Mouse (Mus musculus) spleen, adult 2 months (tissue): ENCODE results near the gene A530064D06Rik. TPM values are rescaled to one million over a fixed set of nuclear protein-coding genes. Genes with fewer than 3 reads are reported as not detected.

Experiments used
- DNase-seq, 2 experiments: peaks; one replicate each; pipeline versions ENCODE4 v3.0.0 to v3.0.0-alpha.2; 2012 to 2021; ENCODE audit warnings: low spot score in 2 of 2, low read depth in 1 of 2
- H3K27ac ChIP-seq: fragments of 200-500 bp; 2 replicates; pipeline ENCODE4 v1.5.1; 2012; ENCODE audit warnings: low read length, inconsistent platforms; ENCODE audit not compliant: insufficient read depth
- H3K27me3 ChIP-seq: fragments of 200-500 bp; 2 replicates; pipeline ENCODE4 v1.6.1; 2012; ENCODE audit warnings: mild to moderate bottlenecking, moderate library complexity, low read length, inconsistent platforms; ENCODE audit not compliant: control insufficient read depth, insufficient read depth
- H3K36me3 ChIP-seq: fragments of 200-500 bp; 2 replicates; pipeline ENCODE4 v1.6.1; 2012; ENCODE audit warnings: mild to moderate bottlenecking, low read length, inconsistent platforms; ENCODE audit not compliant: control insufficient read depth, insufficient read depth
- H3K4me1 ChIP-seq: fragments of 200-500 bp; 2 replicates; pipeline ENCODE4 v1.6.1; 2011; ENCODE audit warnings: inconsistent platforms; ENCODE audit not compliant: control insufficient read depth, insufficient read depth, insufficient read length
- H3K4me3 ChIP-seq: fragments of 200-500 bp; 2 replicates; pipeline ENCODE4 v1.5.1; 2011; ENCODE audit warnings: mild to moderate bottlenecking, inconsistent platforms; ENCODE audit not compliant: insufficient read depth, insufficient read length; ENCODE audit errors: extremely low read depth
- CTCF ChIP-seq: fragments of 200-500 bp; IDR thresholded peaks from 2 replicates; pipeline ENCODE4 v1.5.1; 2011; ENCODE audit warnings: mild to moderate bottlenecking, inconsistent platforms; ENCODE audit not compliant: insufficient read depth, insufficient read length, insufficient replicate concordance; ENCODE audit errors: extremely low read depth
- POLR2A ChIP-seq: fragments of 200-500 bp; IDR thresholded peaks from 2 replicates; pipeline ENCODE4 v1.6.1; 2011; ENCODE audit warnings: low read depth, low read length, inconsistent platforms
- WGBS: fragments of 180-500 bp; shearing (Covaris S2); methylation state at CpG from one replicate; pipeline ENCODE4 v1.1.7; 2018; 5-methylcytosine and 5-hydroxymethylcytosine counted together
- polyA plus RNA-seq: library from polyadenylated mRNA; depleted of rRNA; stranded (reverse); fragments of >200 nt; gene quantifications from 2 replicates; pipeline ENCODE4 v1.2.3, GENCODE M21; 2012; rRNA removed

Gene A530064D06Rik
- polyA plus RNA-seq, 1 experiment: 1.5 TPM

DNA sequence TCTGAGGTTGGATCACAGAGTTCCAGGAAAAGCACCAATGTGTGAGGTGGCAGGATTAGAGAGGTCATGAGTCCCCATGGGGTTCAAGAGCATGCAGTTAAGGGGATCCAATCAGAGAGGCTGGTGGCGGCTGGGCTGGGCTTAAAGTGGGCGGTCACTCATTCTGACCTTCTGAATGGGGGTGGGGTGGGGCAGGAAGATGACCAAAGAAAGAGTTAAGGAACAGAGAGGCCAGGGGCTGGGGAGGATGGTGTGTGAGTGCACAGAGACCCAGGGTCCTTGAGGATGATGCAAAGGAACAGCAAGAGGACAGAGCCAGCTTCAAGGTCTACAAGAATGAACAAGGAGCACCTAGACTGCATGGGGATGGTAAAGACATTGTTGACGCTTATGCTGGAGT lies 58.6 kb downstream of the A530064D06Rik start:
- H3K27me3 ChIP-seq: no peaks in the 10 kb centered on the region
- WGBS: 90% methylated on average over 3 of the region's 3 CpGs

DNA sequence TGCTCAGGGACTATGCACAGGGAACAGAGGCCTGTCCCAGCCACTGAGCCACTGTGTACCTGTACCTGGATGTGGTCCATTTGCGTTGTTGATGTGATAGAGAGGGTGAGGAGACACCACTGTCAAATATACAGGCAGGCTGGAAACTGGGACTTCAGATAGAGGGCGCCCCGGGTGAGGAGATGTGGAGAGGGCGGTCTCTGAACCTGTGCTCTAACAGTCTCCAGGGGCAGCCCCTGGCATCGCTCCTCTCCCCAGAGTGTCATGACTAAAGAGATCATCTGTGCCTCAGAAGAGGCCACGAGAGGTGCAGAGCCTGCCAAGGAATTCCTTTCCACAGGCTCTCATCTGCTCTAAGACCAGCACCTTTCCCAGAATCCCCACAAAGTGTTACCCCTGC lies 59.2 kb downstream of the A530064D06Rik start:
- no peak overlapping the region for H3K4me3 ChIP-seq
- no peaks in the 10 kb centered on the region for H3K36me3 ChIP-seq
- peak; percentile 32 to 53 for DNase-seq
- peaks cover 23% of the 10 kb centered on the region; the same call in 1 of the 2 replicates for H3K4me1 ChIP-seq
- H3K27ac ChIP-seq: peak overlapping the region; percentile 91
- no peaks in the 10 kb centered on the region for H3K27me3 ChIP-seq
- WGBS: 23% methylated on average over 6 of the region's 6 CpGs
- TF ChIP-seq POLR2A (no peak), CTCF (no peak)

More for the DNA sequence above, 58.6 kb downstream of the A530064D06Rik start:
- peaks cover 23% of the 10 kb centered on the region; the same call in 1 of the 2 replicates for H3K4me1 ChIP-seq
- no peak for DNase-seq
- H3K4me3 ChIP-seq: no peak overlapping the region
- no peaks in the 10 kb centered on the region for H3K36me3 ChIP-seq
- TF ChIP-seq POLR2A (no peak), CTCF (no peak)
- H3K27ac ChIP-seq: peak overlapping the region; percentile 91; the same call in 1 of the 2 replicates

DNA sequence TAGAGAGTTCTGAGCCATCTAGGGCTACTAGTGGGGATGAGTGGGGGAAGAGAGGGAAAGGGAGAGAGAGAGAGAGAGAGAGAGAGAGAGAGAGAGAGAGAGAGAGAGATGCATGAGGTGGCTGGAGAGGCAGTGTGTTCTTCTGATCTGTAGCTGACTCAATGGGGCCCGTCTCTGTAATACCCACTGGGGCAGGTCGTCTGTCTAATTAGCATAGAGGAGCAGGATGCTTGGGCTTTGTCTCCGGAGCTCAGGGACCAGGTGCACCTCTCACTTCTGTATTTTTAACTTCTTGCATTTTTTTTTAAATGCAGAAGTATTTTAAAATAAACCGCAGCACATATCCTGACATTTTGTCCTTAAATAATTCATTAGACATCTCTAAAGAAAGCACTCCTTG lies 59.7 kb downstream of the A530064D06Rik start:
- DNase-seq: peak; percentile 41 to 64
- H3K27me3 ChIP-seq: no peaks in the 10 kb centered on the region
- no peak overlapping the region for H3K4me3 ChIP-seq
- no peak for TF ChIP-seq CTCF
- no peak for TF ChIP-seq POLR2A
- peak overlapping the region; percentile 91 for H3K27ac ChIP-seq
- H3K36me3 ChIP-seq: no peaks in the 10 kb centered on the region
- H3K4me1 ChIP-seq: peaks cover 23% of the 10 kb centered on the region; the same call in 1 of the 2 replicates
- 9% methylated on average over 4 of the region's 4 CpGs for WGBS

DNA sequence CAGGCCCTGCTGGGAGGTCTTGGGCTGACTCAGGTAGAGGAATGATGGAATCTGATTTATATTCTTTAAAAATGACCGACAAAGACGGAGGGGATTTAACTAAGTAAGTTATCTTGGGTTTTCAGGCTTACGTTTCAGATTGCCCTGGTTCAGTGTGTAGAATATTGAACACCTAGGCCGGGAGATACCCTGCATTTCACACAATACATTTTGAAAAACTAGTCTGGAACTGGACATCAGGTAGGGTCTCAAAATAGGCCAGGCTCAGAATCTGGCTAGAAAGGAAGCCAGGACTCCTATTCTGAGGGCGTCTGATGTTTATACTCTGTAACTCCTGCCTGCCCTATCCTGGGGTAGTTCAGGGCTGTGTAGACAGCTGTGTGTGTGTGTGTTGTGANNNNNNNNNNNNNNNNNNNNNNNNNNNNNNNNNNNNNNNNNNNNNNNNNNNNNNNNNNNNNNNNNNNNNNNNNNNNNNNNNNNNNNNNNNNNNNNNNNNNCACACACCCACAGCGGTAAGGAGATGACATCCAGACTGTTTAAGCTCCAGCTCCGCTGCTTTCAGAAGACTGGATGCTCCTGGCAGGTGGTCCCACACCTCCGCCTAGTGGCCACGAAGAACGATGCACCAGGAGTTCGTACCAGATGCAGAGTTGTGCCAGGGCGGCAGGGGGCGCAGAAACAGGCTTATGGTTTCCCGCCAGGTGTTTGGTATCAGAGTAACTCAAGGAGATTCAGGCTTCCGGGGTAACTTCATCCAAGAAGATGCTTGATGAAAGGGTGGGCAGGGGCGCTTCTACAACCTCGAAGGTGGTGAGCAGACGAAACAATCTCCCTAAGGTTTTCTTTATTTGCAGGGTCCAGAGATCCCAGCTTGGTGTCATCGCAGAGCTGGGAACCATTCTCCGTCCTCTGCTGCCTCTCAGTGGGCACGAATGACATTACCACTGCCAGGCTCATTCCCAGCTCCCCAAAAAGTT lies 66.3 kb downstream of the A530064D06Rik start:
- Histone ChIP-seq H3K36me3 (no peaks in the 10 kb centered on the region), H3K27me3 (peaks cover 17% of the 10 kb centered on the region), H3K27ac (no peak overlapping the region), H3K4me1 (peaks cover 27% of the 10 kb centered on the region), H3K4me3 (no peak overlapping the region)
- TF ChIP-seq POLR2A (no peak), CTCF (peak; percentile 98)
- 15% methylated on average over 20 of the region's 21 CpGs for WGBS
- DNase-seq: peak; percentile 66 to 78

DNA sequence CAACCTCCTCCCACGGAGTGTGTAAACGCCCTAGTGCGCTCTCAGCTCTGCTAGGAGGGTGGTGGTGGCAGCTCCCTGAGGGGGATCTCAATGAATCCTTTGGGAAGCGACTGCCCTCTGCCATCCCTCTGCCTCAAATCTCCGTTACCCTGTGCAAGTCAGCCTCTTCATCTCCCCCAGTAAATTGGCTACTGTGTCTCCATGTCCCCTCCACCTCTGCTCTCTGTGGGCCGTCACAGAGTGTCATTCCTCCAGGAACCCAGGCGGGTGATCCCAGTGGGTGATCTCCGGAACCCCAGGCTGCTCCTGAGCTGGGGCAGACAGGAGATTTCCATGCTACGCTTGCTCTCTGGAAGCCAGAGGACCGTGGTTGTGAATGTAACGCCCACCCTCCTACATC lies 67.8 kb downstream of the A530064D06Rik start:
- H3K36me3 ChIP-seq: no peaks in the 10 kb centered on the region
- H3K4me1 ChIP-seq: peaks cover 27% of the 10 kb centered on the region
- TF ChIP-seq CTCF (no peak), POLR2A (no peak)
- 24% methylated on average over 11 of the region's 11 CpGs for WGBS
- no peak for DNase-seq
- H3K27ac ChIP-seq: no peak overlapping the region
- H3K4me3 ChIP-seq: no peak overlapping the region
- peaks cover 24% of the 10 kb centered on the region for H3K27me3 ChIP-seq

Other genes with a start within 250 kb of the A530064D06Rik start
- gene Foxp4, start 242.6 kb downstream of the A530064D06Rik start, polyA plus RNA-seq: 62.0 and 97.7 TPM in 2 replicates
- gene 1700122O11Rik, start 129.0 kb downstream of the A530064D06Rik start, polyA plus RNA-seq: not detected in 2 replicates
- not detected in 2 replicates for gene 1700067P10Rik, start 78.0 kb downstream of the A530064D06Rik start, polyA plus RNA-seq
- gene 9830107B12Rik, start 21.0 kb downstream of the A530064D06Rik start, polyA plus RNA-seq: 0.18 and 0.35 TPM in 2 replicates
- 0.68 and 0.77 TPM in 2 replicates for gene Trem1, start 65.5 kb upstream of the A530064D06Rik start, polyA plus RNA-seq
- 1.8 and 2.2 TPM in 2 replicates for gene Trem3, start 80.5 kb upstream of the A530064D06Rik start, polyA plus RNA-seq
- gene Treml4, start 97.0 kb upstream of the A530064D06Rik start, polyA plus RNA-seq: 50.3 and 50.6 TPM in 2 replicates
- gene Treml2, start 132.2 kb upstream of the A530064D06Rik start, polyA plus RNA-seq: 56.4 and 66.7 TPM in 2 replicates
- 9.1 and 11.5 TPM in 2 replicates for gene B430306N03Rik, start 148.9 kb upstream of the A530064D06Rik start, polyA plus RNA-seq
- gene Trem2, start 179.1 kb upstream of the A530064D06Rik start, polyA plus RNA-seq: 1.0 and 2.5 TPM in 2 replicates
- 38.3 and 39.8 TPM in 2 replicates for gene Treml1, start 192.6 kb upstream of the A530064D06Rik start, polyA plus RNA-seq
- gene Nfya, start 242.6 kb upstream of the A530064D06Rik start, polyA plus RNA-seq: 80.3 and 93.1 TPM in 2 replicates
- 6.6 and 7.7 TPM in 2 replicates for gene Oard1, start 242.7 kb upstream of the A530064D06Rik start, polyA plus RNA-seq